Mouse (Mus musculus) adipose tissue, adult 10 weeks (tissue): ENCODE measurements around the gene Mkrn2. TPM values are rescaled to one million over a fixed set of nuclear protein-coding genes. Genes with fewer than 3 reads are reported as not detected.

Source experiments
- polyA plus RNA-seq: library from polyadenylated mRNA; stranded (reverse); fragments of 350-450 nt; fragmentation: Illumina TruSeq; extraction: RNeasy Lipid Tissue Mini Kit (QIAGEN cat#74804); gene quantifications from one replicate; pipeline ENCODE4 v1.2.3, GENCODE M21; 2014; ENCODE audit warnings: low read depth, low replicate concordance

Mkrn2 gene
- polyA plus RNA-seq: 16.9 TPM

GRCm38 (mm10) chr6:115601715-115602523 is at the start of gene Mkrn2:
TSS of gene Mkrn2 (plus strand) at chr6:115601902.

GRCm38 (mm10) chr6:115592458-115592857 is 9.2 kb upstream of the Mkrn2 start, which contains the start of gene Mkrn2os:
TSS of gene Mkrn2os (minus strand) at chr6:115592576.

Other genes with a start within 250 kb of the Mkrn2 start
- gene Pparg, start 241.0 kb upstream of the Mkrn2 start, polyA plus RNA-seq: 72.4 TPM
- 8.3 TPM for gene Tsen2, start 57.2 kb upstream of the Mkrn2 start, polyA plus RNA-seq
- gene Mkrn2os, start 9.3 kb upstream of the Mkrn2 start, polyA plus RNA-seq: 2.0 TPM
- gene Raf1, start 74.7 kb downstream of the Mkrn2 start, polyA plus RNA-seq: 70.2 TPM
- 3.1 TPM for gene Tmem40, start 160.5 kb downstream of the Mkrn2 start, polyA plus RNA-seq
- gene Cand2, start 172.6 kb downstream of the Mkrn2 start, polyA plus RNA-seq: 5.4 TPM
- gene Rpl32, start 206.8 kb downstream of the Mkrn2 start, polyA plus RNA-seq: 1,816 TPM
- gene Efcab12, start 236.5 kb downstream of the Mkrn2 start, polyA plus RNA-seq: 3.9 TPM